9 mouse cellular contexts compared by ENCODE assay signal in genomic region chr3:37472461-37472860, GRCm38 (mm10). TPM values are rescaled to one million over a fixed set of nuclear protein-coding genes. Genes with fewer than 3 reads are reported as not detected.
DNase-seq lines count a peak whose midpoint lies in the region; ATAC-seq and TF ChIP-seq lines count a peak whose summit lies in the region.
"Had no signal": no experiment of that assay in that cellular context is flagged by ENCODE, and none has a peak within 500 bp of the region (broad histone marks: within the 10 kb centered on the region; RNA-seq: fewer than 3 reads in every experiment).

No protein-coding gene starts in this region.

- intact Hi-C loops in heart, postnatal 10 days (cut with DNase I) = loop anchor here (2.0 to 10.0 kb wide), 6 partner anchors 166 to 728 kb away; partner anchors contain the start of gene Spry1

- no peak overlapping the region for H3K4me3 ChIP-seq in embryonic facial prominence, embryonic 14.5 days (ENCODE audit: low read depth, low read length)
- H3K4me3 ChIP-seq in stomach, postnatal 0 days (ENCODE audit: low read depth, low read length) = no peak overlapping the region
- H3K4me3 ChIP-seq: megakaryocyte, embryonic 14.5 days had no signal

- TF ChIP-seq CTCF in stomach, postnatal 0 days (IDR thresholded peaks at IDR 0.05; ENCODE audit: low read depth) = peak; percentile 74

- no peak overlapping the region for H3K9ac ChIP-seq in embryonic facial prominence, embryonic 14.5 days (ENCODE audit: low read depth, low read length)
- H3K9ac ChIP-seq in stomach, postnatal 0 days (ENCODE audit: low read length) = no peak overlapping the region

- no peak overlapping the region for H3K4me2 ChIP-seq in embryonic facial prominence, embryonic 14.5 days (ENCODE audit: low read depth, low read length)
- H3K4me2 ChIP-seq in stomach, postnatal 0 days (replicated peaks; ENCODE audit: low read depth) = no peak overlapping the region

- no peak overlapping the region for H3K27ac ChIP-seq in embryonic facial prominence, embryonic 14.5 days (replicated peaks; ENCODE audit: low read depth, low read length)
- H3K27ac ChIP-seq in stomach, postnatal 0 days (replicated peaks) = no peak overlapping the region

- H3K9me3 ChIP-seq in embryonic facial prominence, embryonic 14.5 days (ENCODE audit: control insufficient read depth, low read length) = no peaks in the 10 kb centered on the region
- no peaks in the 10 kb centered on the region for H3K9me3 ChIP-seq in stomach, postnatal 0 days (ENCODE audit: control insufficient read depth, low read length)
- H3K9me3 ChIP-seq: megakaryocyte, embryonic 14.5 days had no signal

- ATAC-seq in embryonic facial prominence, embryonic 14.5 days (ENCODE audit: low read depth) = no peak
- no peak for ATAC-seq in stomach, postnatal 0 days (ENCODE audit: low FRiP score, low TSS enrichment)

- 0 out of 2 replicates have a peak, but pooled peaks cover 4% of the 10 kb centered on the region for H3K4me1 ChIP-seq in embryonic facial prominence, embryonic 14.5 days (ENCODE audit: control insufficient read depth, insufficient read depth, low read length)
- H3K4me1 ChIP-seq in stomach, postnatal 0 days (replicated peaks; ENCODE audit: control insufficient read depth, insufficient read depth) = no peaks in the 10 kb centered on the region

- no peak for TF ChIP-seq EP300 in stomach, postnatal 0 days (optimal IDR thresholded peaks at IDR 0.05)

- H3K36me3 ChIP-seq in embryonic facial prominence, embryonic 14.5 days (ENCODE audit: control insufficient read depth, insufficient read depth, low read length) = no peaks in the 10 kb centered on the region
- H3K36me3 ChIP-seq in stomach, postnatal 0 days (ENCODE audit: control insufficient read depth, insufficient read depth, low read length) = no peaks in the 10 kb centered on the region

- no peaks in the 10 kb centered on the region for H3K27me3 ChIP-seq in embryonic facial prominence, embryonic 14.5 days (replicated peaks; ENCODE audit: control insufficient read depth, insufficient read depth, low read length)
- no peaks in the 10 kb centered on the region for H3K27me3 ChIP-seq in stomach, postnatal 0 days (ENCODE audit: control insufficient read depth, insufficient read depth, low read length)
- H3K27me3 ChIP-seq: megakaryocyte, embryonic 14.5 days had no signal

- peak; percentile 33 to 61 for DNase-seq in heart, postnatal 10 days
- no peak for DNase-seq in heart, adult 9 months (ENCODE audit: low spot score in 2 of 2)
- peak; percentile 19 to 58 for DNase-seq in spleen, postnatal 4 days (ENCODE audit: low spot score in 2 of 2)
- no peak for DNase-seq in spleen, adult 12 weeks (ENCODE audit: low spot score)
- peak; percentile 54 for DNase-seq in embryonic facial prominence, embryonic 14.5 days (ENCODE audit: low spot score)
- no peak for DNase-seq in stomach, postnatal 0 days (ENCODE audit: low spot score)
- no peak for DNase-seq in frontal cortex, postnatal 10 days (ENCODE audit: low spot score in 2 of 2)
- no peak for DNase-seq in cerebellum, adult 11-12 months

RNA-seq across cellular contexts. Expression of gene Nudt6, which starts 52.5 kb away (rescaled TPM):
- 10 to 100 TPM; 18.2 to 24.2 TPM for total RNA-seq in heart, postnatal 10 days (2021)
- polyA plus RNA-seq in embryonic facial prominence, embryonic 14.5 days (2014; fragmentation: Nextera tagmentation; extraction: Ambion mirVana) = 4.7 and 6.7 TPM in 2 replicates
- 9.2 and 10.8 TPM in 2 replicates for polyA plus RNA-seq in stomach, postnatal 0 days (2015; fragmentation: Nextera tagmentation; extraction: Ambion mirVana)

RNA-seq across cellular contexts. Expression of gene Spata5, which starts 52.8 kb away (rescaled TPM):
- 10 to 100 TPM; 21.1 to 23.3 TPM for total RNA-seq in heart, postnatal 10 days (2021)
- 29.0 and 32.9 TPM in 2 replicates for polyA plus RNA-seq in embryonic facial prominence, embryonic 14.5 days (2014; fragmentation: Nextera tagmentation; extraction: Ambion mirVana)
- polyA plus RNA-seq in stomach, postnatal 0 days (2015; fragmentation: Nextera tagmentation; extraction: Ambion mirVana) = 14.3 and 14.8 TPM in 2 replicates

Comparison
In these comparisons a context has a peak if more than half of its experiments do, and no peak if none do; other contexts are left out.
1. DNase-seq: peak in heart, postnatal 10 days (2 of 2), spleen, postnatal 4 days (2 of 2) and embryonic facial prominence, embryonic 14.5 days (single experiment); none in heart, adult 9 months (0 of 2), spleen, adult 12 weeks (single experiment), stomach, postnatal 0 days (single experiment), frontal cortex, postnatal 10 days (0 of 2) and cerebellum, adult 11-12 months (single experiment).